Mouse (Mus musculus) kidney, embryonic 15.5 days (tissue): Measurements from ENCODE around the gene Lrrc8a. TPM values are rescaled to one million over a fixed set of nuclear protein-coding genes. Genes with fewer than 3 reads are reported as not detected.

ENCODE experiments used
- ATAC-seq: fragments of 200-750 bp; cut with Nextera tagmentation; replicated peaks from 2 replicates; pipeline ENCODE4 v1.8.0; 2017; ENCODE audit warnings: moderate TSS enrichment; ENCODE audit not compliant: low FRiP score
- H3K27ac ChIP-seq: fragments of 300-500 bp; sonication (generic); 2 replicates; pipeline ENCODE4 v1.5.1; 2015; ENCODE audit warnings: mild to moderate bottlenecking, inconsistent platforms
- H3K27me3 ChIP-seq: fragments of 300-500 bp; sonication (generic); 2 replicates; pipeline ENCODE4 v1.6.1; 2015; ENCODE audit warnings: inconsistent platforms
- H3K36me3 ChIP-seq: fragments of 300-500 bp; sonication (generic); 2 replicates; pipeline ENCODE4 v1.6.1; 2015; ENCODE audit warnings: inconsistent platforms
- H3K4me1 ChIP-seq: fragments of 300-500 bp; sonication (generic); 2 replicates; pipeline ENCODE4 v1.6.1; 2015; ENCODE audit warnings: inconsistent platforms
- H3K4me2 ChIP-seq: fragments of 300-500 bp; sonication (generic); 2 replicates; pipeline ENCODE4 v1.6.1; 2015; ENCODE audit warnings: moderate library complexity, mild to moderate bottlenecking, inconsistent platforms
- H3K4me3 ChIP-seq: fragments of 300-500 bp; sonication (generic); replicated peaks from 2 replicates; pipeline ENCODE4 v1.5.1; 2015; ENCODE audit warnings: mild to moderate bottlenecking, inconsistent platforms
- H3K9ac ChIP-seq: fragments of 300-500 bp; sonication (generic); 2 replicates; pipeline ENCODE4 v1.6.1; 2015; ENCODE audit warnings: mild to moderate bottlenecking, inconsistent platforms
- H3K9me3 ChIP-seq: fragments of 300-500 bp; sonication (generic); replicated peaks from 2 replicates; pipeline ENCODE4 v1.6.1; 2016; ENCODE audit warnings: inconsistent platforms
- WGBS: fragments of 180-500 bp; shearing (Covaris S2); methylation state at CpG from one replicate; pipeline ENCODE4 v1.1.7; 2015; ENCODE audit warnings: mixed read lengths; 5-methylcytosine and 5-hydroxymethylcytosine counted together
- polyA plus RNA-seq: library from polyadenylated mRNA; unstranded; fragments of >200 nt; fragmentation: Nextera tagmentation; extraction: Ambion mirVana; gene quantifications from 2 replicates; pipeline ENCODE4 v1.2.1, GENCODE M21; 2015

Lrrc8a gene
- polyA plus RNA-seq, 1 experiment from 2014 or later = 41.7 TPM

GRCm38 (mm10) chr2:30256616-30257350 lies 19.3 kb downstream of the Lrrc8a start:
- Histone ChIP-seq H3K27ac (no peak overlapping the region), H3K4me1 (peaks cover 31% of the 10 kb centered on the region), H3K9me3 (no peaks in the 10 kb centered on the region), H3K36me3 (peaks cover 76% of the 10 kb centered on the region), H3K4me2 (no peak overlapping the region), H3K27me3 (no peaks in the 10 kb centered on the region), H3K4me3 (no peak overlapping the region), H3K9ac (no peak overlapping the region)
- WGBS = 96% methylated on average over 30 of the region's 30 CpGs
- ATAC-seq = no peak

DNA sequence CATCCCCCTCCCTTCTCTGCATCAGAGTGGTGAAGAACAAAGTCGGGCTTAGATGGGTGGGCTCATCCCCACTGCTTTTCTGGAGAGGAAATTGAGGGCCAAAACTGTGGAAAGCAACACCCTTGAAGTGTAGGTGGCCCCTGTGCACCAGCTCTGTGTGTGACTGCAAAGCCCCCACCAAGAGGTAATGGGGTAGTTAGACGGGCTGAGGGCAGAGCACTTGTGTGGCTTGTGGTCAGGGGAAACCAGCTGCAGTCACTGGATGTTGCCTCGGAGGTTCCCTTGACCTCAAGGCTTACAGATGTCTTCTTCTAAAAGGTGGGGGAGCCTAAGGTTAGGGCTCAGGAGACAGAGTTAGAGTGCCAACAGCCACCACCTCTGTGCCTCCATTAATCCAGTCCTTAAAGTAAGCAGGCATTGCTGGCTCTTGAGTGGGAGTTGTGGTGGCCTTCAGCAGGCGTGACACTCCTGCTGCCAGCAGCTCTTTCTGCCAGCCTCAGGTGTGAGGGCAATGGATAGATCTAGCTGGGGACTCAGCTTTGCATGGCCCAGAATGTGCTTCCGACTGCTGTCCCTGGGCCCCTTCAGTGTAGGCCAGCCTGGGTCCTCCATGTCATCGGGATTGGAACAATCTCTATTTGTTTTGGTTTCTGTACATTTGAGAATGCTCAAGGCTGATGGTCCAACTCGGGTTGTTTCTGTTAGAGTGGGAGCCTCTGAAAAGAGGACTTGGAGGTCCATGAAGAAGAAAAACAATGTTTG lies 20.4 kb downstream of the Lrrc8a start:
- H3K4me1 ChIP-seq = peaks cover 24% of the 10 kb centered on the region

GRCm38 (mm10) chr2:30258600-30258999 lies 21.1 kb downstream of the Lrrc8a start:
- peaks cover 93% of the 10 kb centered on the region for H3K36me3 ChIP-seq
- no peaks in the 10 kb centered on the region for H3K9me3 ChIP-seq
- H3K4me1 ChIP-seq = peaks cover 24% of the 10 kb centered on the region
- H3K9ac ChIP-seq = no peak overlapping the region
- H3K27me3 ChIP-seq = no peaks in the 10 kb centered on the region
- no peak for ATAC-seq
- H3K4me3 ChIP-seq = no peak overlapping the region
- H3K27ac ChIP-seq = no peak overlapping the region
- WGBS = 77% methylated on average over 4 of the region's 4 CpGs
- no peak overlapping the region for H3K4me2 ChIP-seq

More for the DNA sequence above, 20.4 kb downstream of the Lrrc8a start:
- Histone ChIP-seq H3K27me3 (no peaks in the 10 kb centered on the region), H3K4me3 (no peak overlapping the region), H3K9ac (0 out of 2 replicates have a peak overlapping the region, but pooled peaks have one; percentile 14), H3K36me3 (peaks cover 85% of the 10 kb centered on the region), H3K27ac (no peak overlapping the region), H3K4me2 (no peak overlapping the region), H3K9me3 (no peaks in the 10 kb centered on the region)
- 84% methylated on average over 7 of the region's 7 CpGs for WGBS
- ATAC-seq = no peak

- WGBS = 90% methylated on average over 15 of the region's 15 CpGs
- no peaks in the 10 kb centered on the region for H3K27me3 ChIP-seq
- H3K36me3 ChIP-seq = peaks cover 98% of the 10 kb centered on the region
- H3K9me3 ChIP-seq = no peaks in the 10 kb centered on the region
- no peak for ATAC-seq
- H3K9ac ChIP-seq = no peak overlapping the region
- no peak overlapping the region for H3K4me3 ChIP-seq
- H3K4me2 ChIP-seq = no peak overlapping the region
- no peak overlapping the region for H3K27ac ChIP-seq
- H3K4me1 ChIP-seq = peaks cover 32% of the 10 kb centered on the region
Observed at GRCm38 (mm10) chr2:30259131-30260064, 21.9 kb downstream of the Lrrc8a start.

- ATAC-seq = no peak
- H3K27ac ChIP-seq = no peak overlapping the region
- H3K4me2 ChIP-seq = no peak overlapping the region
- no peak overlapping the region for H3K9ac ChIP-seq
- WGBS = 91% methylated on average over 4 of the region's 4 CpGs
- peaks cover 50% of the 10 kb centered on the region for H3K4me1 ChIP-seq
- H3K9me3 ChIP-seq = no peaks in the 10 kb centered on the region
- peaks cover 83% of the 10 kb centered on the region for H3K36me3 ChIP-seq
- H3K4me3 ChIP-seq = no peak overlapping the region
- no peaks in the 10 kb centered on the region for H3K27me3 ChIP-seq
Observed at GRCm38 (mm10) chr2:30261064-30261736, 23.7 kb downstream of the Lrrc8a start.

DNA sequence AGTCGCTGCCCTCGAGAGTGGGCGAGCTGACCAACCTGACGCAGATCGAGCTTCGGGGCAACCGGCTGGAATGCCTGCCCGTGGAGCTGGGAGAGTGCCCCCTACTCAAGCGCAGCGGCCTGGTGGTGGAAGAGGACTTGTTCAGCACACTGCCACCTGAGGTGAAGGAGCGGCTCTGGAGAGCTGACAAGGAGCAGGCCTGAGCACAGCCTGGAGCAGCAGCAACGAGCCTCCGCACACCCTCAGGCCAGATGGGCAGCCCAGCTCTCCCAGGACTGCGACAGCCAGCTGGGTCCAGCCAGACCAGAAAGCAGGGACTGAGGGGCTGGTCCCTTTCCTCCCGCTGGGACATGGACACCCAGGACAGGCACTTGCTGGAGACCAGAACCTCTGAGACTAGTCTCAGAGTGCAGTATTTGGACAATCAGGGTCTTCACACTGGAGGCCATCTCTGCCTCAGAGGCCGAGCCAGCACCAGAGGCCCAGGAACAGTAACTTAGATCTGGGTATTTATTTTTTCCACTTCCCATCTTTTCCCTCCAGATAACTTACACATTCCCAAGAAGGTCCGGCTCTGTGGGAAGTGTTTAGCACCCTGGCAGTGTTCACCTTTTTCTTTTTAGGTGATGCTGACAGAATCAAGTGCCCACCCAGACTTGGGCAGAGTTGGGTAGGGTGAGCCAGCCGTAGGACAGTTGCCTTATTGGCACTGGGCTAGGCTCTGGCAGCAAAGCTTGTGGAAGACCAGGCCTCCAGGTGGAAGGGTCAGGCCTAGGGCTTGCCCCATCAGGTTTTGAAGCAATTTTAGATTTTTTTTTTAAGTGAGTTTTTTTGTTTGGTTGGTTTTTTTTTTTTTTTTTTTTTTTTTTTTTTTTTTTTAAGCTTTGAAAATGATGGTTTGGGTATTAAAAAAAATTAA lies 24.7 kb downstream of the Lrrc8a start:
- Histone ChIP-seq H3K4me1 (peaks cover 59% of the 10 kb centered on the region), H3K36me3 (peaks cover 73% of the 10 kb centered on the region)

DNA sequence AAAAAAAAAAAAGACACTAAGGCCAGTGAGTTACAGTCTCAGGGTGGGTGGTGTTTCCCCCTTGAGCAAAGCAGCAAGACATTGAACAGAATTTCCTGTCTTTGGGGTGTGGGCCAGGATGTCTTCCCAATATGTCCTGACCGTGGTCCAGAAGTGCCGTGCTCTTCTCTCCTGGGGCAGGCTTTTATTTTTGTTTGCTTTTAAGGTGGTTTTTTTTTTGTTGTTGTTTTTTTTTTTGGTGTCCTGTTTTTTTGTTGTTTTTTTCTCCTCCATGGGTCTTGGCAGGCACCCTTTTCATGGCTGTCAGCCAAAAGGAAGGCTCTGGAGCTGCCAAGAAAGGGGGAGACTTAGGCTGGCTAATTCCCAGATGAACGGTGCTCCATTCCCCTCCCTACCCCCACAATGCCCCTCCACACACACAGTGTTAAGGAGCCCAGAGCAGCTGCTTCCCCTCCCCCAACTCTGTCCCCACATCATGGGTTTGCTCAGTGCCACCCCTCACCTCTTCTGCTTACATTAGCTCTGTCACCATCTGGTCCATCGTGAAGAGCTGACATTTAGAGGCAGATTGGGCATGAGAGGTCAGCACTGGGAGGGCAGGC lies 25.4 kb downstream of the Lrrc8a start:
- H3K9ac ChIP-seq = no peak overlapping the region
- peaks cover 65% of the 10 kb centered on the region for H3K36me3 ChIP-seq
- no peaks in the 10 kb centered on the region for H3K9me3 ChIP-seq
- no peak overlapping the region for H3K4me3 ChIP-seq
- H3K27me3 ChIP-seq = no peaks in the 10 kb centered on the region
- H3K4me2 ChIP-seq = no peak overlapping the region
- ATAC-seq = no peak
- no peak overlapping the region for H3K27ac ChIP-seq
- peaks cover 56% of the 10 kb centered on the region for H3K4me1 ChIP-seq
- 48% methylated on average over 4 of the region's 4 CpGs for WGBS

More for the DNA sequence above, 24.7 kb downstream of the Lrrc8a start:
- H3K9ac ChIP-seq = no peak overlapping the region
- H3K27ac ChIP-seq = no peak overlapping the region
- no peak overlapping the region for H3K4me3 ChIP-seq
- no peak overlapping the region for H3K4me2 ChIP-seq
- H3K9me3 ChIP-seq = no peaks in the 10 kb centered on the region
- H3K27me3 ChIP-seq = no peaks in the 10 kb centered on the region
- 88% methylated on average over 18 of the region's 18 CpGs for WGBS
- no peak for ATAC-seq

DNA sequence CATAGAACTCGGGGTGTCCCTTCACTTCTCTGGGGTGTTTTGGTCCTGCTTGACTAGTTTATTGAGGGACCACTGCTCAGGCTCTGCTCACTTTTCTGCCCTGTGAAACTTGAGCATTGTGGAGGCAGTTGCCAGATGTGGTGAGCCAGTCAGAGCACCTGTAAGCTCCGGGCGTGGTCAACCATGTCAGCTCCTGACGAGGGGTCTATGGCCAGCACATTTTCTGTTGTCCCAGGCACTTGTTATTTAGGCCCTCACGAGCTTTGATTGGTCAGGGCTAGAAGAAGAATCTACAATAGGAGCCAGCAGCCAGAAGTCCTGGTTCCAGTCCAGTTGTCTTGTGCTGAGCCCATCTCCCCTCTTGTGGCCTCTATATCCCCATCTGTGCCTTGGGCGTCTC lies 26.3 kb downstream of the Lrrc8a start:
- Histone ChIP-seq H3K27me3 (no peaks in the 10 kb centered on the region), H3K4me3 (no peak overlapping the region), H3K4me1 (peaks cover 56% of the 10 kb centered on the region), H3K9ac (no peak overlapping the region), H3K9me3 (no peaks in the 10 kb centered on the region), H3K36me3 (peaks cover 56% of the 10 kb centered on the region), H3K27ac (no peak overlapping the region), H3K4me2 (no peak overlapping the region)
- no peak for ATAC-seq
- 87% methylated on average over 6 of the region's 6 CpGs for WGBS

- Histone ChIP-seq H3K27me3 (no peaks in the 10 kb centered on the region), H3K4me1 (peaks cover 59% of the 10 kb centered on the region), H3K4me2 (no peak overlapping the region), H3K9me3 (no peaks in the 10 kb centered on the region), H3K36me3 (peaks cover 46% of the 10 kb centered on the region), H3K4me3 (no peak overlapping the region), H3K27ac (peak overlapping the region; percentile 91), H3K9ac (no peak overlapping the region)
- WGBS = 61% methylated on average over 7 of the region's 7 CpGs
- 0 out of 2 replicates have a peak, but pooled peaks have one; percentile 23 for ATAC-seq
Observed at GRCm38 (mm10) chr2:30264671-30265519, 27.4 kb downstream of the Lrrc8a start.
